Mouse (Mus musculus): ENCODE results near the gene Flt4. TPM values are rescaled to one million over a fixed set of nuclear protein-coding genes. Genes with fewer than 3 reads are reported as not detected.

Gene Flt4
- polyA plus RNA-seq (2014; fragmentation: Illumina TruSeq; extraction: RNeasy Lipid Tissue Mini Kit (QIAGEN cat#74804); ENCODE audit: low read depth, low replicate concordance) = 1.3 TPM

GRCm38 (mm10) chr11:49608938-49609867, at the start of gene Flt4:
Gene Flt4 (plus strand): TSS chr11:49609263.

GRCm38 (mm10) chr11:49663310-49663709, 54.2 kb downstream of the Flt4 start, which contains the start of gene Scgb3a1:
Gene Scgb3a1 (plus strand): TSS chr11:49663610.

Other genes with a start within 250 kb of the Flt4 start
- gene Olfr1389, start 186.2 kb upstream of the Flt4 start, polyA plus RNA-seq (2014; fragmentation: Illumina TruSeq; extraction: RNeasy Lipid Tissue Mini Kit (QIAGEN cat#74804); ENCODE audit: low read depth, low replicate concordance) = not detected
- gene Olfr1388, start 172.6 kb upstream of the Flt4 start, polyA plus RNA-seq (2014; fragmentation: Illumina TruSeq; extraction: RNeasy Lipid Tissue Mini Kit (QIAGEN cat#74804); ENCODE audit: low read depth, low replicate concordance) = not detected
- gene Olfr1387, start 153.9 kb upstream of the Flt4 start, polyA plus RNA-seq (2014; fragmentation: Illumina TruSeq; extraction: RNeasy Lipid Tissue Mini Kit (QIAGEN cat#74804); ENCODE audit: low read depth, low replicate concordance) = not detected
- not detected for gene Olfr1386, start 144.2 kb upstream of the Flt4 start, polyA plus RNA-seq (2014; fragmentation: Illumina TruSeq; extraction: RNeasy Lipid Tissue Mini Kit (QIAGEN cat#74804); ENCODE audit: low read depth, low replicate concordance)
- gene Olfr1385, start 120.2 kb upstream of the Flt4 start, polyA plus RNA-seq (2014; fragmentation: Illumina TruSeq; extraction: RNeasy Lipid Tissue Mini Kit (QIAGEN cat#74804); ENCODE audit: low read depth, low replicate concordance) = not detected
- gene Olfr1384, start 102.5 kb upstream of the Flt4 start, polyA plus RNA-seq (2014; fragmentation: Illumina TruSeq; extraction: RNeasy Lipid Tissue Mini Kit (QIAGEN cat#74804); ENCODE audit: low read depth, low replicate concordance) = not detected
- not detected for gene Olfr1383, start 89.6 kb upstream of the Flt4 start, polyA plus RNA-seq (2014; fragmentation: Illumina TruSeq; extraction: RNeasy Lipid Tissue Mini Kit (QIAGEN cat#74804); ENCODE audit: low read depth, low replicate concordance)
- gene Olfr1382, start 81.0 kb upstream of the Flt4 start, polyA plus RNA-seq (2014; fragmentation: Illumina TruSeq; extraction: RNeasy Lipid Tissue Mini Kit (QIAGEN cat#74804); ENCODE audit: low read depth, low replicate concordance) = not detected
- gene Olfr1381, start 65.8 kb upstream of the Flt4 start, polyA plus RNA-seq (2014; fragmentation: Illumina TruSeq; extraction: RNeasy Lipid Tissue Mini Kit (QIAGEN cat#74804); ENCODE audit: low read depth, low replicate concordance) = not detected
- gene Olfr1380, start 52.4 kb upstream of the Flt4 start, polyA plus RNA-seq (2014; fragmentation: Illumina TruSeq; extraction: RNeasy Lipid Tissue Mini Kit (QIAGEN cat#74804); ENCODE audit: low read depth, low replicate concordance) = not detected
- not detected for gene Scgb3a1, start 54.3 kb downstream of the Flt4 start, polyA plus RNA-seq (2014; fragmentation: Illumina TruSeq; extraction: RNeasy Lipid Tissue Mini Kit (QIAGEN cat#74804); ENCODE audit: low read depth, low replicate concordance)
- 163 TPM for gene Cnot6, start 103.5 kb downstream of the Flt4 start, polyA plus RNA-seq (2014; fragmentation: Illumina TruSeq; extraction: RNeasy Lipid Tissue Mini Kit (QIAGEN cat#74804); ENCODE audit: low read depth, low replicate concordance)
- gene Gfpt2, start 184.9 kb downstream of the Flt4 start, polyA plus RNA-seq (2014; fragmentation: Illumina TruSeq; extraction: RNeasy Lipid Tissue Mini Kit (QIAGEN cat#74804); ENCODE audit: low read depth, low replicate concordance) = 1.9 TPM
- 105 TPM for gene Mapk9, start 237.5 kb downstream of the Flt4 start, polyA plus RNA-seq (2014; fragmentation: Illumina TruSeq; extraction: RNeasy Lipid Tissue Mini Kit (QIAGEN cat#74804); ENCODE audit: low read depth, low replicate concordance)

Data from kidney, adult 10 weeks (tissue).